Mouse (Mus musculus) hindbrain, embryonic 14.5 days (tissue): ENCODE data around the gene Akt1s1. TPM values are rescaled to one million over a fixed set of nuclear protein-coding genes. Genes with fewer than 3 reads are reported as not detected.

Source experiments
- ATAC-seq: fragments of 200-750 bp; cut with Nextera tagmentation; 2 replicates; pipeline ENCODE4 v1.8.0; 2017; ENCODE audit warnings: moderate number of reproducible peaks, mild to moderate bottlenecking, moderate TSS enrichment, moderate library complexity; ENCODE audit not compliant: low FRiP score
- DNase-seq: peaks from one replicate; pipeline ENCODE4 v3.0.0-alpha.2; 2015; ENCODE audit warnings: low spot score
- H3K27ac ChIP-seq: fragments of 300-500 bp; sonication (generic); 2 replicates; pipeline ENCODE4 v1.5.1; 2014; ENCODE audit warnings: mild to moderate bottlenecking, moderate library complexity
- H3K27me3 ChIP-seq: fragments of 300-500 bp; sonication (generic); 2 replicates; pipeline ENCODE4 v1.6.1; 2014; ENCODE audit warnings: mild to moderate bottlenecking, low read length, mixed read lengths; ENCODE audit not compliant: control insufficient read depth, insufficient read depth
- H3K36me3 ChIP-seq: fragments of 300-500 bp; sonication (generic); replicated peaks from 2 replicates; pipeline ENCODE4 v1.6.1; 2014; ENCODE audit not compliant: control insufficient read depth, insufficient read depth
- H3K4me1 ChIP-seq: fragments of 300-500 bp; sonication (generic); replicated peaks from 2 replicates; pipeline ENCODE4 v1.6.1; 2014; ENCODE audit warnings: antibody characterized with exemption, low read length, mixed read lengths; ENCODE audit not compliant: control insufficient read depth, insufficient read depth
- H3K4me2 ChIP-seq: fragments of 300-500 bp; sonication (generic); replicated peaks from 2 replicates; pipeline ENCODE4 v1.6.1; 2014; ENCODE audit warnings: mild to moderate bottlenecking, moderate library complexity
- H3K4me3 ChIP-seq: fragments of 300-500 bp; sonication (generic); replicated peaks from 2 replicates; pipeline ENCODE4 v1.5.1; 2014; ENCODE audit warnings: mild to moderate bottlenecking, low read length
- H3K9ac ChIP-seq: fragments of 300-500 bp; sonication (generic); 2 replicates; pipeline ENCODE4 v1.6.1; 2014
- H3K9me3 ChIP-seq: fragments of 300-500 bp; sonication (generic); 2 replicates; pipeline ENCODE4 v1.6.1; 2016; ENCODE audit warnings: low read length; ENCODE audit not compliant: control insufficient read depth
- WGBS: fragments of 180-500 bp; shearing (Covaris S2); extraction: QIAGEN DNeasy Blood & Tissue Kit; methylation state at CpG from one replicate; pipeline ENCODE4 v1.1.7; 2014; 5-methylcytosine and 5-hydroxymethylcytosine counted together
- polyA plus RNA-seq: library from polyadenylated mRNA; unstranded; fragments of >200 nt; fragmentation: Nextera tagmentation; extraction: Ambion mirVana; gene quantifications from 2 replicates; pipeline ENCODE4 v1.2.1, GENCODE M21; 2014

The Akt1s1 gene
- polyA plus RNA-seq, 1 experiment from 2014 or later = 59.1 TPM

DNA sequence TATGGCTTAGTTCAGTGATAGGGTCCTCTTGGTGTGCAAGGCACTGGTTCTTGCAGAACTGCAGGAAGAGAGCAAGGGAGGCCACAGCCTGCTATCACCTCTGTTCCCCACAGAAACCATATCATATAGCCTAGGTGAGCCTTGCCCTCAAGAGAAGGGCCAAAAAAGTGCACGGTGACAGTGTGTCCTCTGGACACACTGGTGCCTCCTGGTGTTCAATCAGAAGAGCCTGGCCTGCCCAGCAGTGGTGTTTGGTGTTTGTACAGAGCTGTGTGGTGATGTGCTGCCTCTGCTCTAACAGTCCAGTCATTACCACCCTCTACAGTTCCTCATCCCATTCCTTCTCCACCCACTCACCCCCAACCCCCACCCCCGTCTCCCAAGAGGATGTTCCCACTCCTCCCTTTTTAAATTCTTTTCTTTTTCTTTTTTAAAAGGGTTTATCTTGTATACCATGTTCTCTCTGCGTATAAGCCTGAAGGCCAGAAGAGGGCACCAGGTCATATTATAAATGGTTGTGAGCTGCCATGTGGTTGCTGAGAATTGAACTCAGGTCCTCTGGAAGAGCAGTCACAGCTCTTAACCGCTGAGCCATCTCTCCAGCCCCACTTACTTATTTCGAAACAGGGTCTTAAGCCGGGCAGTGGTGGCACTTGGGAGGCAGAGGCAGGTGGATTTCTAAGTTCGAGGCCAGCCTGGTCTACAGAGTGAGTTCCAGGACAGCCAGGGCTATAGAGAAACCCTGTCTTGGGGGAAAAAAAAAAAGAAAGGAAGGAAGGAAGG is 26.9 kb upstream of the Akt1s1 start:
- Histone ChIP-seq H3K27ac (no peak overlapping the region), H3K4me3 (no peak overlapping the region), H3K9me3 (no peaks in the 10 kb centered on the region), H3K4me2 (no peak overlapping the region), H3K36me3 (no peaks in the 10 kb centered on the region), H3K9ac (no peak overlapping the region), H3K27me3 (no peaks in the 10 kb centered on the region), H3K4me1 (peaks cover 29% of the 10 kb centered on the region)
- ATAC-seq (no peak), DNase-seq (no peak)
- WGBS = 89% methylated on average over 7 of the region's 7 CpGs

- ATAC-seq = no peak; the same call in 1 of the 2 replicates
- no peak for DNase-seq
- H3K9ac ChIP-seq = no peak overlapping the region
- H3K27me3 ChIP-seq = no peaks in the 10 kb centered on the region
- peaks cover 13% of the 10 kb centered on the region; the same call in 1 of the 2 replicates for H3K4me1 ChIP-seq
- no peaks in the 10 kb centered on the region for H3K9me3 ChIP-seq
- peaks cover under 1% of the 10 kb centered on the region; the same call in 1 of the 2 replicates for H3K36me3 ChIP-seq
- no peak overlapping the region for H3K4me2 ChIP-seq
- no peak overlapping the region for H3K27ac ChIP-seq
- no peak overlapping the region for H3K4me3 ChIP-seq
- WGBS = 32% methylated on average over 7 of the region's 7 CpGs
These were observed 25.4 kb upstream of the Akt1s1 start for GRCm38 (mm10) chr7:44823409-44823808.

DNA sequence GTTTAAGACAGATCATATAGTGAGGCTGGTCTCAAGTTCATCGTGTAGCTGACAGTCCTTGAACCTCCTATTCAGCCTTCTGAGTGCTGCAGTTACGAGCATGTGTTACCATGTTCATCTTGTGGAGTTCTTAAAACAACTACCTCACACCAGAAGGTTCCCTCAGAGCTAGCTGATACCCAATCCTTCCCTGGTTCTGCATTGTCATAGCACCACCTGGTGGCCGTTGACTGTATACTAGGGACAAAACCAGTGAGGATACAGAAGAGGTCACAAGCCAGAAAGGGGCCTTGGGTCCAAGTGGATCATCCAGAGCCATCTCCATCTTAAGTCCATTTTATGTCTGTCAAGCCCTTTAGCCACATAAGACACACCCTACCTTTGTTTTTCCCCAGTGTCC is 23.9 kb upstream of the Akt1s1 start:
- peaks cover 15% of the 10 kb centered on the region for H3K36me3 ChIP-seq
- H3K4me2 ChIP-seq = no peak overlapping the region
- H3K4me1 ChIP-seq = 0 out of 2 replicates have a peak, but pooled peaks cover under 1% of the 10 kb centered on the region
- H3K27me3 ChIP-seq = no peaks in the 10 kb centered on the region
- H3K27ac ChIP-seq = no peak overlapping the region
- 25% methylated on average over 3 of the region's 3 CpGs for WGBS
- H3K4me3 ChIP-seq = no peak overlapping the region
- peak; percentile 59; the same call in 1 of the 2 replicates for ATAC-seq
- H3K9me3 ChIP-seq = no peaks in the 10 kb centered on the region
- H3K9ac ChIP-seq = no peak overlapping the region
- peak; percentile 85 for DNase-seq

GRCm38 (mm10) chr7:44826771-44827170 is 22.0 kb upstream of the Akt1s1 start:
- H3K27me3 ChIP-seq = no peaks in the 10 kb centered on the region
- no peaks in the 10 kb centered on the region for H3K9me3 ChIP-seq
- no peak overlapping the region for H3K9ac ChIP-seq
- no peak overlapping the region for H3K27ac ChIP-seq
- ATAC-seq (no peak), DNase-seq (no peak)
- H3K4me2 ChIP-seq = no peak overlapping the region
- WGBS = 86% methylated on average over 3 of the region's 3 CpGs
- peaks cover 34% of the 10 kb centered on the region for H3K36me3 ChIP-seq
- no peaks in the 10 kb centered on the region for H3K4me1 ChIP-seq
- no peak overlapping the region for H3K4me3 ChIP-seq

GRCm38 (mm10) chr7:44828706-44829105 is 20.1 kb upstream of the Akt1s1 start:
- no peak overlapping the region for H3K9ac ChIP-seq
- ATAC-seq (no peak), DNase-seq (no peak)
- no peak overlapping the region for H3K4me2 ChIP-seq
- no peak overlapping the region for H3K4me3 ChIP-seq
- H3K27ac ChIP-seq = no peak overlapping the region
- H3K9me3 ChIP-seq = no peaks in the 10 kb centered on the region
- H3K4me1 ChIP-seq = no peaks in the 10 kb centered on the region
- 99% methylated on average over 5 of the region's 5 CpGs for WGBS
- H3K27me3 ChIP-seq = no peaks in the 10 kb centered on the region
- H3K36me3 ChIP-seq = peaks cover 46% of the 10 kb centered on the region

- no peak for ATAC-seq
- no peaks in the 10 kb centered on the region for H3K4me1 ChIP-seq
- 87% methylated on average over 4 of the region's 4 CpGs for WGBS
These were observed 16.0 kb upstream of the Akt1s1 start for GRCm38 (mm10) chr7:44832763-44833162.

DNA sequence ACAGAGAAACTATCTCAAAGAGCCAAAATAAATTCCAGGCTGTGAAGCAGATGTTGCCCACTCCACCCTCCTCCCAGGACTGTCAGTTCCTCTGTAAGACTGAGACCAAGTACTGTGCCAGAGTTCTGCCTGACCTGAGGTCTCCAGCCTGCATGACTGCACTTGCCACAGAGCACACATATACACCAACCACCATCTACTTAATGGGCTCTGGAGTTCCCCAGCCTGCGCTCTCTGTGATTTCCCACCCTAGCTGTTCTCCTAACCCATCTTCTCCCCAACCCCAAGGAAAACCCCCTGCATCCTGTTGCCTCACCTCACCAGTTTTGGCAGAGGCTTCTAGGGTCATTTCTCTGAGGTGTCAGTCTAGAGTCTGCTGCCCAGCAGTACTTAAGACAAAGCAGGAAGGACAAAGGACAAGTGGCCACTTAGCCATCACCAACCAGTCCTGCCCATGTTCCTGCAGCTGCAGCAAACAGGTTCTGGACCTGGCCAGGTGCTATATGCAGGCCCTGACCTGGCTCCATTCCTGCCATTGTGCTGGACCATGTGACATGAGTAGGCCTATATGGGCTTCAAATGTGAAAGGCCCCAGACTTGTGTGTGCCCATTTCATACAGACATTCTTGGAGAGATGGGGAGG is 13.3 kb upstream of the Akt1s1 start:
- DNase-seq (no peak), ATAC-seq (no peak)
- no peaks in the 10 kb centered on the region for H3K9me3 ChIP-seq
- H3K36me3 ChIP-seq = peaks cover 31% of the 10 kb centered on the region
- H3K4me1 ChIP-seq = peaks cover 10% of the 10 kb centered on the region
- 80% methylated on average over 1 of the region's 1 CpGs for WGBS
- H3K27me3 ChIP-seq = peaks cover 7% of the 10 kb centered on the region
- H3K4me2 ChIP-seq = no peak overlapping the region
- no peak overlapping the region for H3K27ac ChIP-seq
- H3K9ac ChIP-seq = no peak overlapping the region
- no peak overlapping the region for H3K4me3 ChIP-seq

More at GRCm38 (mm10) chr7:44832763-44833162, 16.0 kb upstream of the Akt1s1 start:
- H3K9me3 ChIP-seq = no peaks in the 10 kb centered on the region
- H3K36me3 ChIP-seq = peaks cover 46% of the 10 kb centered on the region
- H3K27ac ChIP-seq = no peak overlapping the region
- no peak overlapping the region for H3K4me3 ChIP-seq
- H3K9ac ChIP-seq = no peak overlapping the region
- H3K4me2 ChIP-seq = no peak overlapping the region
- no peaks in the 10 kb centered on the region for H3K27me3 ChIP-seq
- no peak for DNase-seq

DNA sequence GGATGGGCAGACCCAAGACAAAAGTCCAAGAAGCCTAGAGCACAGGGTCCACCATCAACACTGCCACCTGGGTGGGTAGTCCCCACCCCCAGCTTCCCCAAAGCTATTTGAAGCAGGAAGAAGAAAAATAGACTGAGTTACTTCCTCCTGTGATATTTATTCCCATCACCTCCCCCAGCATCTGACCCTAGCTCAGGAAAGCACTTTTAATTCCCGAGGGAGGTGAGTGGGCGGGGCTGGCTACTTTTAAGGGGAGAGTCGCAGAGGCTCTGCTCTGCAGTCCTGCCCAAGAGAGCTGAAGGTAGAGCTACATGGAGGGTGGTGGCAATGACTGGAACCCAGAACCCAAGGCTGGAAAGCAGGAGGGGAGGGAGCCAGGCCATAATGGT is 12.8 kb upstream of the Akt1s1 start:
- 60% methylated on average over 3 of the region's 3 CpGs for WGBS
- Histone ChIP-seq H3K27me3 (peaks cover 13% of the 10 kb centered on the region), H3K4me2 (no peak overlapping the region), H3K4me3 (no peak overlapping the region), H3K4me1 (peaks cover 10% of the 10 kb centered on the region), H3K9ac (no peak overlapping the region), H3K36me3 (peaks cover 31% of the 10 kb centered on the region), H3K9me3 (no peaks in the 10 kb centered on the region), H3K27ac (no peak overlapping the region)
- DNase-seq (no peak), ATAC-seq (no peak)

- no peak overlapping the region for H3K27ac ChIP-seq
- peaks cover 10% of the 10 kb centered on the region for H3K4me1 ChIP-seq
- peaks cover 18% of the 10 kb centered on the region for H3K27me3 ChIP-seq
- H3K9me3 ChIP-seq = no peaks in the 10 kb centered on the region
- WGBS = 88% methylated on average over 9 of the region's 9 CpGs
- ATAC-seq = no peak
- no peak overlapping the region for H3K4me3 ChIP-seq
- peaks cover 31% of the 10 kb centered on the region for H3K36me3 ChIP-seq
- DNase-seq = no peak
- no peak overlapping the region for H3K9ac ChIP-seq
- H3K4me2 ChIP-seq = no peak overlapping the region
These were observed 12.3 kb upstream of the Akt1s1 start for GRCm38 (mm10) chr7:44836423-44837053.
